Mouse (Mus musculus): ENCODE measurements at regions not wholly inside any gene's neighbourhood (a gene's known extent, or its start where the extent isn't known, plus 50 kb on each side); places are given as distances from the start of the nearest gene placed in this dataset.

DNA sequence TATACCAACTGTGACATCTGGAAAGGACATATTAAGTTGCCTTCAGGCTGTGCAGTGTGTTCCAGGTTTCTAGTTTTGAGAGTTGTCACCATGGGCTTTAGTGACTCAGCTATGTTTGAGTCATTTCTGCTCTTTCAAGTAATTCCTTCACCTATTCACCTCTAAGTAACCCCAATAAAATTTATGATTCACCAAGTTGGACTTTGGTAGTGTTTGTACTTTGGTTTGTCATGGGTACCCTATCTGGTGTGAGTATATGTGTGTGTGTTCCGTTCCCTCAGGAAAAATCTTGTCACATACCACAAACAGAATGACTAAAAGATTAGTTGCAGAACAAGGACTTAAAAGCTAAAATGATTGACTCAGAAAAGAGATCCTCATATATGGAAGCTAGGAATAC, 76.8 kb upstream of the Crbn start:
- WGBS (ENCODE audit: insufficient replicate concordance) = 62% methylated on average over 1 of the region's 1 CpGs
- no peak overlapping the region for H3K4me2 ChIP-seq (ENCODE audit: low read depth, low read length)
- no peaks in the 10 kb centered on the region for H3K27me3 ChIP-seq (ENCODE audit: control insufficient read depth, insufficient read depth, low read depth, low read length)
- H3K27ac ChIP-seq (ENCODE audit: low read length) = no peak overlapping the region
- no peak overlapping the region for H3K4me3 ChIP-seq (ENCODE audit: low read depth, low read length)
- ATAC-seq (ENCODE audit: low read depth) = no peak
- H3K4me1 ChIP-seq (ENCODE audit: control insufficient read depth, low read depth, low read length) = no peaks in the 10 kb centered on the region
- no peak overlapping the region for H3K9ac ChIP-seq (ENCODE audit: low read depth, low read length)
- no peaks in the 10 kb centered on the region for H3K36me3 ChIP-seq (ENCODE audit: control insufficient read depth, insufficient read depth)
- H3K9me3 ChIP-seq (replicated peaks; ENCODE audit: control insufficient read depth, low read length) = no peaks in the 10 kb centered on the region

DNA sequence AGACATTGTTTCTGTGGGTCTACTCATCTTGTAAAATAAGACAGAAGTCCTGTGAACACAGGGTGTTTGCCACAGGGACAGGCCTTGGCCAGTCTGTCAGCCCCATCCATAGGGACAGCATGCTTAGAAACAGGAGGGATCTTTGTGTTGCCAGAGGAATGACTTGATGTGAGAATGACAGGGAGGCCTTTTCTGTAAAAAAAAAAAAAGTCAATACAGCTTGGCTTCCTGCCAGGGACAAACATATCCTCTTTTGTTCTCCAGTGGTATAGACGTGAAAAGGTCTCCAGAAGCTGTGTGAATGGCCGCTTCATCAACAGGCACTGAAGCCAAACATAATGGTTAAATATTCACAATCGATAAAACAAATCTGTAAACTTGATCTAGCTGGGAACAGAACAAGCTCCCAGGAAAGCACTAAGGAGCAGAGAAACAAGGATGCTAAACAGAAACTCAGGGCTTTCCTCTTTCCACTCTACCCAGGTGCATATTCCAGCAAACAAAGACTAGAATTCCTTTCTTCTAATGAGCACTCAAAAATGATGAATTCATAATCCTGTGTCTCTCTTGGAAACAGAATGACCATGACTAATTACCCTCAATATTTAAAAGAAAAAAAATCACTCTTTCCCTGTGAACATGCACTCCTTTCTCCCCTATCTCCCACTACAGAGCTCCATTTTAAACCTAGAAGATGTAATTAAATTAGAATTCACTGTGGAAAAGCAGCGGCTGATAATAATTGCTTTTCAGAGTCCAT, 92.2 kb upstream of the Crbn start:
- Histone ChIP-seq H3K27me3 (ENCODE audit: control insufficient read depth, insufficient read depth, low read depth, low read length) (no peaks in the 10 kb centered on the region), H3K27ac (ENCODE audit: low read length) (no peak overlapping the region), H3K36me3 (ENCODE audit: control insufficient read depth, insufficient read depth) (no peaks in the 10 kb centered on the region), H3K4me2 (ENCODE audit: low read depth, low read length) (no peak overlapping the region), H3K4me3 (ENCODE audit: low read depth, low read length) (no peak overlapping the region), H3K9ac (ENCODE audit: low read depth, low read length) (no peak overlapping the region), H3K9me3 (replicated peaks; ENCODE audit: control insufficient read depth, low read length) (no peaks in the 10 kb centered on the region), H3K4me1 (ENCODE audit: control insufficient read depth, low read depth, low read length) (no peaks in the 10 kb centered on the region)
- no peak for ATAC-seq (ENCODE audit: low read depth)
- 44% methylated on average over 4 of the region's 4 CpGs for WGBS (ENCODE audit: insufficient replicate concordance)

DNA sequence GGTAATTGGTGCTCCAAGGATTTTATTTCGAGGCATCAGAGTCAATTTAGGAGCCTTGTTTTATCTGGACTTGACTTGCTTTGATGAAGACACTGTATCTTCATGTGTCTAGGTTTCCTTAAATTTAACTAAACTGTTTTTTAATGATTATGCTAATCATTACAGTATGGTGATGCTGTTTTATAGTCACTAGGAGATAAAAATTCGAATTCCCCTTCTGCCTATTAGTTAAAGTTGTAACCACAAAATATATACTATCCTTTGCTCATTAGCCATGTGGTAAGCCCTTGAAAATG, 92.7 kb upstream of the Crbn start:
- Histone ChIP-seq H3K9me3 (replicated peaks; ENCODE audit: control insufficient read depth, low read length) (no peaks in the 10 kb centered on the region), H3K27me3 (ENCODE audit: control insufficient read depth, insufficient read depth, low read depth, low read length) (no peaks in the 10 kb centered on the region), H3K4me3 (ENCODE audit: low read depth, low read length) (no peak overlapping the region), H3K9ac (ENCODE audit: low read depth, low read length) (no peak overlapping the region), H3K27ac (ENCODE audit: low read length) (no peak overlapping the region), H3K4me2 (ENCODE audit: low read depth, low read length) (no peak overlapping the region), H3K36me3 (ENCODE audit: control insufficient read depth, insufficient read depth) (no peaks in the 10 kb centered on the region), H3K4me1 (ENCODE audit: control insufficient read depth, low read depth, low read length) (no peaks in the 10 kb centered on the region)
- no peak for ATAC-seq (ENCODE audit: low read depth)
- WGBS (ENCODE audit: insufficient replicate concordance) = 25% methylated on average over 2 of the region's 2 CpGs

DNA sequence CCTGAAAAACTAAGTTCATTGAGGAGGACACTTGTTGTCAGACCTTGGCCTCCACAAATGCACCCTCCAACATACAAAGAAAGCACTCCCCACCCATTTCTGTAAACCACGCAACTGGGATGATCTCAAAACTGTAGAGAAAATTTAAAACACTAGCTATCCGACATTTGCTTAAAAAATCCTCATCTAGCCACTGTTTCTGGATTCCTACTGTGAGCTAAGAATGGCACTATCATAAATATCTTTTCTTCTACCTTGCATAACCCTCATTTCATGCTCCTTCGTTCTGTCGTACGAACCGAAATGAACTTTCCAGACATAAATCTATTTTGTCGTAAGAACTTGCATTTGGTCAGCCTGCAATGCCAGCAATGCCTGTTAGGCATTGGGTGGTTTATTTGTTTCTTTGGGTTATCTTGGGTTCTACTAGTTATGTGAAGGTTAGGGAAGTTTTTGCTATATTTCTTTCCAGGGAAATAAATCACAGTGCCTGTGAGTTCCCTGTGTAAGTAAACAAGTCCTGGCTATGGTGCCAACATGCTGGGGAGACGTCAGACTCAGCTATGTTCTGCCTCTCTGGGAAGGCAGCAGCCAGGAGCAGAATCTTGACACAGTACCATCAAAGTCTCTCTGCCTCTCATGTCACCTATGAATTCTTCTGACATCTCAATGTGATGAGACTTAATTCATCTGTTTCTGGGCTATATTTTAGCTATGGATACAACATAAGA, 104.2 kb upstream of the Crbn start:
- ATAC-seq (ENCODE audit: low read depth) = no peak
- 71% methylated on average over 8 of the region's 8 CpGs for WGBS (ENCODE audit: insufficient replicate concordance)

DNA sequence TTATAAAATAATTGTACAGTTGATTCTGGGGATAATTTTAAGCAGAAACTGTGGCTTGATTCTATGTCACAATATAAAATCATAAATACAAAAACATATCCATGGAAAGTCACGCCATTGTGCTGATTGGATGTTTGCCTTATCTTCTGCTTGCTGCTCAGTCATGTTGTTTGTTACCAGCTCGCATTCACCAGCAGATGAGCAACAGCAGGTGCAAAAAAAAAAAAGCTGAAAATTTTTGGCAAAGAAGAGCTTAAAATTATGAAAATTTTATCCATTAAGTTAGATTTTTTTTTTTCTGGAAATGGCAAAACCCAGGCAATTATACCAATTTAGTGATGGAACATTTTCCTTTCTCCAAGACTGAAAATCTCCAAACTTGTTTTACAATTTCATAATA, 115.2 kb upstream of the Crbn start:
- no peaks in the 10 kb centered on the region for H3K9me3 ChIP-seq (replicated peaks; ENCODE audit: control insufficient read depth, low read length)
- H3K27ac ChIP-seq (ENCODE audit: low read length) = no peak overlapping the region
- H3K36me3 ChIP-seq (ENCODE audit: control insufficient read depth, insufficient read depth) = no peaks in the 10 kb centered on the region
- no peak overlapping the region for H3K4me3 ChIP-seq (ENCODE audit: low read depth, low read length)
- H3K27me3 ChIP-seq (ENCODE audit: control insufficient read depth, insufficient read depth, low read depth, low read length) = no peaks in the 10 kb centered on the region
- ATAC-seq (ENCODE audit: low read depth) = no peak
- no peak overlapping the region for H3K9ac ChIP-seq (ENCODE audit: low read depth, low read length)
- no peaks in the 10 kb centered on the region for H3K4me1 ChIP-seq (ENCODE audit: control insufficient read depth, low read depth, low read length)
- H3K4me2 ChIP-seq (ENCODE audit: low read depth, low read length) = no peak overlapping the region
- WGBS (ENCODE audit: insufficient replicate concordance) = 57% methylated on average over 2 of the region's 2 CpGs

More for the DNA sequence above, 104.2 kb upstream of the Crbn start:
- H3K4me3 ChIP-seq (ENCODE audit: low read depth, low read length) = no peak overlapping the region
- no peaks in the 10 kb centered on the region for H3K4me1 ChIP-seq (ENCODE audit: control insufficient read depth, low read depth, low read length)
- H3K36me3 ChIP-seq (ENCODE audit: control insufficient read depth, insufficient read depth) = no peaks in the 10 kb centered on the region
- H3K27me3 ChIP-seq (ENCODE audit: control insufficient read depth, insufficient read depth, low read depth, low read length) = no peaks in the 10 kb centered on the region
- no peak overlapping the region for H3K9ac ChIP-seq (ENCODE audit: low read depth, low read length)
- H3K4me2 ChIP-seq (ENCODE audit: low read depth, low read length) = no peak overlapping the region
- H3K27ac ChIP-seq (ENCODE audit: low read length) = no peak overlapping the region
- H3K9me3 ChIP-seq (replicated peaks; ENCODE audit: control insufficient read depth, low read length) = no peaks in the 10 kb centered on the region

DNA sequence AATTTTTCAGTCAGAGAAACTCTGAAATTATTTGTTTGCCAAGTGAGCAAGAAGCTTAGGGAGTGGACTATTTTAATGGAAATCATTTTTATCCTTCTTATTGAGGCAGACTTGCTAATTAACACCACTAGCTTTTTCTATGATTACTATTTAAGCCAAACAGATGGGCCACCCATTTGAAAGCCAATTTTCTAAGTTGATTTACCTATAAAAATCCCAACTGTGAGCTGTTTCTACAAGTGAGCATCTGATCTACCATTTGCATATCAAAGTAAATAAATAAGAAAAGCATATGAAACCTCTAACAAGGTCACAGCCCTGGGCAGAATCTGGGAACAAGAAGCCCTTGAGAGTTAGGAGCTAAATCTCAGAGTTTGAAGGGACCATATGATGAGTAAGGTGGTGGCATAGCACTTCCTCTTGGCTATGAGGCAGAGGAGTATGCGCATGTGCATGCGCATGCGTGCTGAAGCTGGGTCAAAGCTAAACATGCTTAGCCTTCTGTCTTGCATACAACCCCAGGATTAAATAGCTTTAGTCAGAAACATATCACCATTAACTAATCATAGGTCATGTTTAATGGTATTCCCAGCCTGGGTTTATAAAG, 116.9 kb upstream of the Crbn start:
- Histone ChIP-seq H3K9ac (ENCODE audit: low read depth, low read length) (no peak overlapping the region), H3K36me3 (ENCODE audit: control insufficient read depth, insufficient read depth) (no peaks in the 10 kb centered on the region), H3K27ac (ENCODE audit: low read length) (no peak overlapping the region), H3K4me1 (ENCODE audit: control insufficient read depth, low read depth, low read length) (no peaks in the 10 kb centered on the region), H3K27me3 (ENCODE audit: control insufficient read depth, insufficient read depth, low read depth, low read length) (no peaks in the 10 kb centered on the region), H3K4me3 (ENCODE audit: low read depth, low read length) (no peak overlapping the region), H3K4me2 (ENCODE audit: low read depth, low read length) (no peak overlapping the region), H3K9me3 (replicated peaks; ENCODE audit: control insufficient read depth, low read length) (no peaks in the 10 kb centered on the region)
- 92% methylated on average over 3 of the region's 3 CpGs for WGBS (ENCODE audit: insufficient replicate concordance)
- no peak for ATAC-seq (ENCODE audit: low read depth)

DNA sequence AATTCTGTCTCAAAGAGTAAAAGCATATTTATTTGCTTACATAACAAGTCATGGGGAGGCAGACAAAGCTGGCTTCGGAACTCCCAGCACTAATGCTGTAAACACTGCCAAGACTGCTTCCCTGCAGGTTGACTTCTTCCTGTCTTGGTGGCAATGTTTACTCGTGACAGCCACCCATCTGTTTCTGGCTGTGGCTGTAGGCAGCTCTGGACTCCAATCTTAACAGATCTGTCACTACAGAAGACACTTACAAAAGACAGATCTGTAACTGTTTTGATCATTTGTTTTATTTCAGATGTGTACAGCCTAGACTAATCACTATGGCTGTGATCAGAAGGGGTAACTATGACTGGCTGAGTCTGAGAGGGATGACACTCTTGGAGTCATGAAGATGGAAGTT, 121.1 kb upstream of the Crbn start:
- H3K27me3 ChIP-seq (ENCODE audit: control insufficient read depth, insufficient read depth, low read depth, low read length) = no peaks in the 10 kb centered on the region
- H3K9me3 ChIP-seq (replicated peaks; ENCODE audit: control insufficient read depth, low read length) = no peaks in the 10 kb centered on the region
- no peak for ATAC-seq (ENCODE audit: low read depth)
- H3K4me2 ChIP-seq (ENCODE audit: low read depth, low read length) = no peak overlapping the region
- H3K9ac ChIP-seq (ENCODE audit: low read depth, low read length) = no peak overlapping the region
- WGBS (ENCODE audit: insufficient replicate concordance) = 14% methylated on average over 2 of the region's 2 CpGs
- H3K4me3 ChIP-seq (ENCODE audit: low read depth, low read length) = no peak overlapping the region
- H3K27ac ChIP-seq (ENCODE audit: low read length) = no peak overlapping the region
- H3K4me1 ChIP-seq (ENCODE audit: control insufficient read depth, low read depth, low read length) = no peaks in the 10 kb centered on the region
- no peaks in the 10 kb centered on the region for H3K36me3 ChIP-seq (ENCODE audit: control insufficient read depth, insufficient read depth)

DNA sequence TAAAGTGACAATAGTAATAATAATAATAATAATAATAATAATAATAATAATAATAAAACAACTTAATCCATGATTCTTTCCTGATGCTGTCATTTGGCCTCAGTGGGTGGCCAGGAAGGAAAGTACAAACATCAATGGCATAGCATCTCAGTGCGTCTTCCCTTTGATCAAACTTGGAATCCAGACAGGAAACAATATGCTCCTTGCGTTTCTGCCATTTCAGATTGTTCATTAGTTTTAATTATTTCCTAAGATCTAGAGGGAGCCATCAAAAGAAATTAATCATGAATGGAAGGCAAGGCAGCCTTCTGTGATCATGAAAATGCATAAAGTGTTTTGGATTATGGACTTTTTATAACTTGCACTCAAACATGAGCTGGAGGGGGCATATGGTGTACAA, 125.6 kb upstream of the Crbn start:
- Histone ChIP-seq H3K4me2 (ENCODE audit: low read depth, low read length) (no peak overlapping the region), H3K27me3 (ENCODE audit: control insufficient read depth, insufficient read depth, low read depth, low read length) (no peaks in the 10 kb centered on the region), H3K4me1 (ENCODE audit: control insufficient read depth, low read depth, low read length) (no peaks in the 10 kb centered on the region), H3K9me3 (replicated peaks; ENCODE audit: control insufficient read depth, low read length) (no peaks in the 10 kb centered on the region), H3K27ac (ENCODE audit: low read length) (no peak overlapping the region), H3K4me3 (ENCODE audit: low read depth, low read length) (no peak overlapping the region), H3K9ac (ENCODE audit: low read depth, low read length) (no peak overlapping the region), H3K36me3 (ENCODE audit: control insufficient read depth, insufficient read depth) (no peaks in the 10 kb centered on the region)
- ATAC-seq (ENCODE audit: low read depth) = no peak
- 76% methylated on average over 2 of the region's 2 CpGs for WGBS (ENCODE audit: insufficient replicate concordance)

DNA sequence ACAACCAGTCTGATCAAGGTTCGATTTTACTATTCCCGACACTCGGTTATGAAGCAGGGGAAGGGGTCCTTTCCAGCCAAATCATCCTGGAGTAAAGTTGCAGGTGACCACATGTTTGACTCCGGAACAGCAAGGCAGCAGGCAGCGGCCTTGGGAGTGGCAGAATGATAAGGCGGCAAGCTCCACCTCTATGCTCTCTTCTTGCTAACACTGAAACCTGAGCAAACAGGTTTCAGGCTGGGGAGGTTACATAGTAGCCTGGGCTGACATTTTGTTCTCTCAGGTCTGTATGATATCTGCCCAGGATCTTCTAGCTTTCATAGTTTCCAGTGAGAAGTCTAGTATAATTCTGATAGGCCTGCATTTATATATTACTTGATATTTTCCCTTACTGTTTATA, 133.7 kb upstream of the Crbn start:
- no peak for ATAC-seq (ENCODE audit: low read depth)

More for the DNA sequence above, 133.7 kb upstream of the Crbn start:
- Histone ChIP-seq H3K27me3 (ENCODE audit: control insufficient read depth, insufficient read depth, low read depth, low read length) (no peaks in the 10 kb centered on the region), H3K9ac (ENCODE audit: low read depth, low read length) (no peak overlapping the region), H3K4me2 (ENCODE audit: low read depth, low read length) (no peak overlapping the region), H3K4me3 (ENCODE audit: low read depth, low read length) (no peak overlapping the region), H3K4me1 (ENCODE audit: control insufficient read depth, low read depth, low read length) (no peaks in the 10 kb centered on the region), H3K36me3 (ENCODE audit: control insufficient read depth, insufficient read depth) (no peaks in the 10 kb centered on the region), H3K27ac (ENCODE audit: low read length) (no peak overlapping the region), H3K9me3 (replicated peaks; ENCODE audit: control insufficient read depth, low read length) (no peaks in the 10 kb centered on the region)
- 59% methylated on average over 6 of the region's 6 CpGs for WGBS (ENCODE audit: insufficient replicate concordance)

All from liver, embryonic 16.5 days (tissue).